Mouse (Mus musculus): ENCODE data around the gene Fbxw11. TPM values are rescaled to one million over a fixed set of nuclear protein-coding genes. Genes with fewer than 3 reads are reported as not detected.

Fbxw11 gene
- polyA plus RNA-seq, 1 experiment from 2014 or later, result 114 TPM

- H3K9me3 ChIP-seq (ENCODE audit: control insufficient read depth, low read length), result no peaks in the 10 kb centered on the region
- H3K4me2 ChIP-seq (replicated peaks), result no peak overlapping the region
- no peak overlapping the region for H3K9ac ChIP-seq
- no peak overlapping the region for H3K27ac ChIP-seq
- ATAC-seq (ENCODE audit: low FRiP score) (no peak), DNase-seq (ENCODE audit: low spot score) (no peak)
- no peaks in the 10 kb centered on the region for H3K27me3 ChIP-seq (ENCODE audit: control insufficient read depth, insufficient read depth, low read length)
- H3K36me3 ChIP-seq (replicated peaks; ENCODE audit: control insufficient read depth, insufficient read depth), result peaks cover 13% of the 10 kb centered on the region; the same call in 1 of the 2 replicates
- H3K4me1 ChIP-seq (replicated peaks; ENCODE audit: control insufficient read depth, insufficient read depth, low read length), result peaks cover 3% of the 10 kb centered on the region; the same call in 1 of the 2 replicates
- H3K4me3 ChIP-seq (replicated peaks; ENCODE audit: low read length), result no peak overlapping the region
- WGBS, result 92% methylated on average over 4 of the region's 4 CpGs
Observed at GRCm38 (mm10) chr11:32718979-32719378, 76.5 kb downstream of the Fbxw11 start.

- Histone ChIP-seq H3K4me1 (replicated peaks; ENCODE audit: control insufficient read depth, insufficient read depth, low read length) (no peaks in the 10 kb centered on the region; the same call in 1 of the 2 replicates), H3K27ac (no peak overlapping the region), H3K4me2 (replicated peaks) (no peak overlapping the region), H3K4me3 (replicated peaks; ENCODE audit: low read length) (no peak overlapping the region), H3K27me3 (ENCODE audit: control insufficient read depth, insufficient read depth, low read length) (no peaks in the 10 kb centered on the region), H3K36me3 (replicated peaks; ENCODE audit: control insufficient read depth, insufficient read depth) (peaks cover 17% of the 10 kb centered on the region; the same call in 1 of the 2 replicates), H3K9ac (no peak overlapping the region), H3K9me3 (ENCODE audit: control insufficient read depth, low read length) (no peaks in the 10 kb centered on the region)
- DNase-seq (ENCODE audit: low spot score) (no peak), ATAC-seq (ENCODE audit: low FRiP score) (no peak)
- WGBS, result 96% methylated on average over 5 of the region's 5 CpGs
Observed at GRCm38 (mm10) chr11:32722653-32723052, 80.1 kb downstream of the Fbxw11 start.

- DNase-seq (ENCODE audit: low spot score), result no peak
- Histone ChIP-seq H3K4me2 (replicated peaks) (no peak overlapping the region), H3K9ac (no peak overlapping the region), H3K9me3 (ENCODE audit: control insufficient read depth, low read length) (no peaks in the 10 kb centered on the region), H3K27ac (no peak overlapping the region), H3K4me3 (replicated peaks; ENCODE audit: low read length) (no peak overlapping the region), H3K4me1 (replicated peaks; ENCODE audit: control insufficient read depth, insufficient read depth, low read length) (no peaks in the 10 kb centered on the region; the same call in 1 of the 2 replicates), H3K36me3 (replicated peaks; ENCODE audit: control insufficient read depth, insufficient read depth) (peaks cover 17% of the 10 kb centered on the region; the same call in 1 of the 2 replicates), H3K27me3 (ENCODE audit: control insufficient read depth, insufficient read depth, low read length) (no peaks in the 10 kb centered on the region)
- no peak for ATAC-seq (ENCODE audit: low FRiP score)
- WGBS, result 92% methylated on average over 2 of the region's 2 CpGs
Observed at GRCm38 (mm10) chr11:32723287-32723686, 80.8 kb downstream of the Fbxw11 start.

GRCm38 (mm10) chr11:32725171-32725570, 82.6 kb downstream of the Fbxw11 start:
- 94% methylated on average over 9 of the region's 9 CpGs for WGBS
- Histone ChIP-seq H3K4me2 (replicated peaks) (no peak overlapping the region), H3K4me1 (replicated peaks; ENCODE audit: control insufficient read depth, insufficient read depth, low read length) (no peaks in the 10 kb centered on the region), H3K9me3 (ENCODE audit: control insufficient read depth, low read length) (no peaks in the 10 kb centered on the region), H3K36me3 (replicated peaks; ENCODE audit: control insufficient read depth, insufficient read depth) (peaks cover 17% of the 10 kb centered on the region; the same call in 1 of the 2 replicates), H3K4me3 (replicated peaks; ENCODE audit: low read length) (no peak overlapping the region), H3K27ac (no peak overlapping the region), H3K9ac (no peak overlapping the region), H3K27me3 (ENCODE audit: control insufficient read depth, insufficient read depth, low read length) (no peaks in the 10 kb centered on the region)
- DNase-seq (ENCODE audit: low spot score) (no peak), ATAC-seq (ENCODE audit: low FRiP score) (no peak)

- Histone ChIP-seq H3K9ac (no peak overlapping the region), H3K4me2 (replicated peaks) (no peak overlapping the region), H3K27me3 (ENCODE audit: control insufficient read depth, insufficient read depth, low read length) (no peaks in the 10 kb centered on the region), H3K4me3 (replicated peaks; ENCODE audit: low read length) (no peak overlapping the region), H3K9me3 (ENCODE audit: control insufficient read depth, low read length) (no peaks in the 10 kb centered on the region), H3K27ac (no peak overlapping the region), H3K36me3 (replicated peaks; ENCODE audit: control insufficient read depth, insufficient read depth) (peaks cover 42% of the 10 kb centered on the region), H3K4me1 (replicated peaks; ENCODE audit: control insufficient read depth, insufficient read depth, low read length) (no peaks in the 10 kb centered on the region)
- DNase-seq (ENCODE audit: low spot score) (no peak), ATAC-seq (ENCODE audit: low FRiP score) (no peak)
- 57% methylated on average over 5 of the region's 5 CpGs for WGBS
Observed at GRCm38 (mm10) chr11:32732467-32732866, 89.9 kb downstream of the Fbxw11 start.

- no peak for DNase-seq (ENCODE audit: low spot score)
- Histone ChIP-seq H3K27me3 (ENCODE audit: control insufficient read depth, insufficient read depth, low read length) (no peaks in the 10 kb centered on the region), H3K9me3 (ENCODE audit: control insufficient read depth, low read length) (no peaks in the 10 kb centered on the region), H3K9ac (no peak overlapping the region), H3K4me3 (replicated peaks; ENCODE audit: low read length) (no peak overlapping the region), H3K27ac (no peak overlapping the region), H3K36me3 (replicated peaks; ENCODE audit: control insufficient read depth, insufficient read depth) (peaks cover 50% of the 10 kb centered on the region), H3K4me1 (replicated peaks; ENCODE audit: control insufficient read depth, insufficient read depth, low read length) (no peaks in the 10 kb centered on the region), H3K4me2 (replicated peaks) (no peak overlapping the region)
- no peak for ATAC-seq (ENCODE audit: low FRiP score)
- 95% methylated on average over 6 of the region's 6 CpGs for WGBS
Observed at GRCm38 (mm10) chr11:32733195-32733594, 90.7 kb downstream of the Fbxw11 start.

- Histone ChIP-seq H3K9ac (no peak overlapping the region), H3K9me3 (ENCODE audit: control insufficient read depth, low read length) (no peaks in the 10 kb centered on the region), H3K27ac (no peak overlapping the region), H3K4me3 (replicated peaks; ENCODE audit: low read length) (no peak overlapping the region), H3K27me3 (ENCODE audit: control insufficient read depth, insufficient read depth, low read length) (no peaks in the 10 kb centered on the region), H3K4me2 (replicated peaks) (no peak overlapping the region), H3K4me1 (replicated peaks; ENCODE audit: control insufficient read depth, insufficient read depth, low read length) (no peaks in the 10 kb centered on the region), H3K36me3 (replicated peaks; ENCODE audit: control insufficient read depth, insufficient read depth) (peaks cover 79% of the 10 kb centered on the region)
- ATAC-seq (ENCODE audit: low FRiP score) (no peak), DNase-seq (ENCODE audit: low spot score) (no peak)
- 88% methylated on average over 2 of the region's 2 CpGs for WGBS
Observed at GRCm38 (mm10) chr11:32736371-32736770, 93.8 kb downstream of the Fbxw11 start.

- peaks cover 87% of the 10 kb centered on the region for H3K36me3 ChIP-seq (replicated peaks; ENCODE audit: control insufficient read depth, insufficient read depth)
- DNase-seq (ENCODE audit: low spot score) (no peak), ATAC-seq (ENCODE audit: low FRiP score) (no peak)
- no peak overlapping the region for H3K4me3 ChIP-seq (replicated peaks; ENCODE audit: low read length)
- H3K9ac ChIP-seq, result no peak overlapping the region
- no peak overlapping the region for H3K4me2 ChIP-seq (replicated peaks)
- no peaks in the 10 kb centered on the region for H3K4me1 ChIP-seq (replicated peaks; ENCODE audit: control insufficient read depth, insufficient read depth, low read length)
- 81% methylated on average over 5 of the region's 5 CpGs for WGBS
- no peak overlapping the region for H3K27ac ChIP-seq
- no peaks in the 10 kb centered on the region for H3K9me3 ChIP-seq (ENCODE audit: control insufficient read depth, low read length)
- H3K27me3 ChIP-seq (ENCODE audit: control insufficient read depth, insufficient read depth, low read length), result no peaks in the 10 kb centered on the region
Observed at GRCm38 (mm10) chr11:32737729-32738128, 95.2 kb downstream of the Fbxw11 start.

GRCm38 (mm10) chr11:32743891-32744290, 101.4 kb downstream of the Fbxw11 start:
- Histone ChIP-seq H3K4me1 (replicated peaks; ENCODE audit: control insufficient read depth, insufficient read depth, low read length) (no peaks in the 10 kb centered on the region), H3K9me3 (ENCODE audit: control insufficient read depth, low read length) (no peaks in the 10 kb centered on the region), H3K27me3 (ENCODE audit: control insufficient read depth, insufficient read depth, low read length) (no peaks in the 10 kb centered on the region), H3K4me3 (replicated peaks; ENCODE audit: low read length) (no peak overlapping the region), H3K27ac (no peak overlapping the region), H3K36me3 (replicated peaks; ENCODE audit: control insufficient read depth, insufficient read depth) (peaks cover 80% of the 10 kb centered on the region), H3K4me2 (replicated peaks) (no peak overlapping the region), H3K9ac (no peak overlapping the region)
- 86% methylated on average over 5 of the region's 5 CpGs for WGBS
- DNase-seq (ENCODE audit: low spot score), result no peak
- ATAC-seq (ENCODE audit: low FRiP score), result no peak

- no peaks in the 10 kb centered on the region for H3K4me1 ChIP-seq (replicated peaks; ENCODE audit: control insufficient read depth, insufficient read depth, low read length)
- no peak for DNase-seq (ENCODE audit: low spot score)
- WGBS, result 96% methylated on average over 7 of the region's 7 CpGs
- no peak for ATAC-seq (ENCODE audit: low FRiP score)
- peaks cover 74% of the 10 kb centered on the region for H3K36me3 ChIP-seq (replicated peaks; ENCODE audit: control insufficient read depth, insufficient read depth)
- no peak overlapping the region for H3K27ac ChIP-seq
- no peak overlapping the region for H3K4me3 ChIP-seq (replicated peaks; ENCODE audit: low read length)
- H3K9me3 ChIP-seq (ENCODE audit: control insufficient read depth, low read length), result no peaks in the 10 kb centered on the region
- no peak overlapping the region for H3K4me2 ChIP-seq (replicated peaks)
- H3K27me3 ChIP-seq (ENCODE audit: control insufficient read depth, insufficient read depth, low read length), result no peaks in the 10 kb centered on the region
- no peak overlapping the region for H3K9ac ChIP-seq
Observed at GRCm38 (mm10) chr11:32744463-32744862, 101.9 kb downstream of the Fbxw11 start.
